Mouse (Mus musculus): ENCODE data around the gene Zc2hc1b.

DNA sequence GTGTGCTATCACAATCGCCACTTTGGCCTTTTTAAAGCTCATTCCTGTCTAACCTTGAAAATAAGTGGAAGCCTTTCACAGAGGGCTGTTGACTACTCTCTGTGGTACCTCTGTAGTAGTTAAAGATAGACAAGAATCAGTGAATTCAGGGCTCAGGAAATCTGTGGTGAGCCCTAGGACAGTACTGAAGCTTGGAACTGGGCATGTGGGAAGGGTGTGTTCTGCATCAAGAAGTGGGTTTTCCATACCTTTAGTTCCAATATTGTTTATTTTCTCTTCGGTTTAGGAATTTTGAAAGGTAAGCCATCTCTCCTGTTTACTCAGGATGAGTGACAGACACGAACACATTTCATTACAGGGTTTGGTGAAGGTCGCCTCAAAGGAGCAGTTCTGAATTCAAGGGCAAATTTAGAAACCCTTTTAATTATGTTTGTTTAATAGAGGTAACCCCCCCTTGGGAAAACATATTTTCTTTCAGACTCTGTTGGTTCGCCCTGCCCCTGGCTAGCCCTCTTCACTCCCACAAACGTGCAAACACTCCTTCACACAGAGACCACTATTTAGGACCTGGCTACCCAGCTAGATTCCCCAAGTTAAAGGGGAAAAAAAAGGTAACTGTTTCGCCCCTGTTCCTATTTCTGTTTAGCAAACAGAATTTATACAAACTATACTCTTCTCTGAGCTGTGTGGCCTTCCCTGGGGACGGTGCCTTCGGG, 70.8 kb downstream of the Zc2hc1b start:
- TF ChIP-seq CTCF (IDR thresholded peaks at IDR 0.05; ENCODE audit: low read depth) (no peak), EP300 (IDR thresholded peaks at IDR 0.05; ENCODE audit: low read depth) (no peak)
